Mouse (Mus musculus): ENCODE data around the gene Cnga1. TPM values are rescaled to one million over a fixed set of nuclear protein-coding genes. Genes with fewer than 3 reads are reported as not detected.
"Not testable (repeated sequence)": the region's sequence is repeated elsewhere in the genome, so short reads cannot be mapped to it uniquely, and the experiment has no call there.

The Cnga1 gene
- polyA plus RNA-seq, 1 experiment from 2014 or later = not detected

- Histone ChIP-seq H3K4me2 (ENCODE audit: low read depth, low read length) (peak overlapping the region; percentile 72), H3K4me3 (ENCODE audit: low read depth, low read length) (peak overlapping the region; percentile 43), H3K9ac (ENCODE audit: low read depth, low read length) (peak overlapping the region; percentile 52)
- H3K36me3 ChIP-seq (ENCODE audit: control insufficient read depth, insufficient read depth, low read length); H3K27me3 ChIP-seq (replicated peaks; ENCODE audit: control insufficient read depth, insufficient read depth, low read length); H3K27ac ChIP-seq (replicated peaks; ENCODE audit: low read depth, low read length); H3K9me3 ChIP-seq (ENCODE audit: control insufficient read depth, low read length); H3K4me1 ChIP-seq (ENCODE audit: control insufficient read depth, insufficient read depth, low read length); DNase-seq (ENCODE audit: low spot score): not testable (repeated sequence)
- WGBS = 2% methylated on average over 41 of the region's 73 CpGs
- ATAC-seq (ENCODE audit: low read depth) = peak; percentile 74
These were observed 63.7 kb downstream of the Cnga1 start for GRCm38 (mm10) chr5:72580088-72580969.

DNA sequence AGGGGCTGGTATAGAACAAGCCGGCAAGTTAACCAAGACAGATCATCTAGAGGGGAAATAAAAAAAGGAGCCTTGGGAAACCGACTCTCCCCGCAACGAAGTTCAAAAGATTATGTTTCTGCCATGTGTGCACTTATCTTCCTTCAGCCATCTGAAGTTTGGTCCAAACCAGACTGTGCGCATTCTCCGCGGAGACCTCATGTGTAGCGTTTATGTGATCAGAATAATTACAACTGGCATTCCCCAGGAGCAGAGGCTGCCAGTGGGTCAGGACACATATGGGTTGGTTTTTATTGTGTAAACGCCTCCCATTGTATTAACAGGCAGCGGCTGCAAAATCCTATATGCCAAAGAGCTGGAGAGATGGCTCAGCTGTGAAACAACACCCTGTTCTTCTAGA lies 64.5 kb downstream of the Cnga1 start:
- peak overlapping the region; percentile 72 for H3K4me2 ChIP-seq (ENCODE audit: low read depth, low read length)
- H3K36me3 ChIP-seq (ENCODE audit: control insufficient read depth, insufficient read depth, low read length); H3K27me3 ChIP-seq (replicated peaks; ENCODE audit: control insufficient read depth, insufficient read depth, low read length); H3K4me3 ChIP-seq (ENCODE audit: low read depth, low read length); H3K9me3 ChIP-seq (ENCODE audit: control insufficient read depth, low read length); H3K4me1 ChIP-seq (ENCODE audit: control insufficient read depth, insufficient read depth, low read length); H3K9ac ChIP-seq (ENCODE audit: low read depth, low read length); H3K27ac ChIP-seq (replicated peaks; ENCODE audit: low read depth, low read length): not testable (repeated sequence)
- WGBS = 36% methylated on average over 10 of the region's 10 CpGs
- DNase-seq (ENCODE audit: low spot score) = peak; percentile 65
- ATAC-seq (ENCODE audit: low read depth) = peak; percentile 69

- H3K36me3 ChIP-seq (ENCODE audit: control insufficient read depth, insufficient read depth, low read length) = no peaks in the 10 kb centered on the region
- WGBS = 79% methylated on average over 5 of the region's 5 CpGs
- H3K9me3 ChIP-seq (ENCODE audit: control insufficient read depth, low read length) = peaks cover 10% of the 10 kb centered on the region; the same call in 1 of the 2 replicates
- DNase-seq (ENCODE audit: low spot score) (no peak), ATAC-seq (ENCODE audit: low read depth) (no peak)
- no peak overlapping the region for H3K9ac ChIP-seq (ENCODE audit: low read depth, low read length)
- H3K27ac ChIP-seq (replicated peaks; ENCODE audit: low read depth, low read length) = no peak overlapping the region
- H3K4me3 ChIP-seq (ENCODE audit: low read depth, low read length) = no peak overlapping the region
- no peaks in the 10 kb centered on the region for H3K4me1 ChIP-seq (ENCODE audit: control insufficient read depth, insufficient read depth, low read length)
- no peak overlapping the region for H3K4me2 ChIP-seq (ENCODE audit: low read depth, low read length)
- H3K27me3 ChIP-seq (replicated peaks; ENCODE audit: control insufficient read depth, insufficient read depth, low read length) = no peaks in the 10 kb centered on the region
These were observed 78.5 kb downstream of the Cnga1 start for GRCm38 (mm10) chr5:72565621-72566020.

DNA sequence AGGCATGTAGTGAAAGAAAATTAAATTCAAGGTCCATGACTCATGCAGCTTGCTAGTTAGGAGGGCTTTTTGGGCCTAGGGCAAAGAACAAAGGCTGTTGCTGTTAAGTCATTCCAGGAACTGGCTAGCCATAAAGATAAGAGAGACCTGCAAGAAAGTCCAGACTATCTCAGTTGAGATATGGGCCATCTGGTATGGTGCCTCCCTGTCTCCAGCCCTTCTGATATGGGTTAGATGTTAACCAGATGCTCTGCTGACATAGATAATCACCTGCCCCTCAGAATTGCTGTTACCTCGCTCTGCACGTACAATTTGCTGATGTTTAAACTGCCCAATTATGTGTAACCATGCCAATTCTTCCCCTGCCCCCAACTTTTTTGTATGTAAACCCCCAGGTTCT lies 80.9 kb downstream of the Cnga1 start:
- not testable (repeated sequence) for H3K27ac ChIP-seq (replicated peaks; ENCODE audit: low read depth, low read length); H3K36me3 ChIP-seq (ENCODE audit: control insufficient read depth, insufficient read depth, low read length); ATAC-seq (ENCODE audit: low read depth); H3K27me3 ChIP-seq (replicated peaks; ENCODE audit: control insufficient read depth, insufficient read depth, low read length); DNase-seq (ENCODE audit: low spot score); H3K4me2 ChIP-seq (ENCODE audit: low read depth, low read length); H3K4me3 ChIP-seq (ENCODE audit: low read depth, low read length); H3K9me3 ChIP-seq (ENCODE audit: control insufficient read depth, low read length); H3K4me1 ChIP-seq (ENCODE audit: control insufficient read depth, insufficient read depth, low read length); H3K9ac ChIP-seq (ENCODE audit: low read depth, low read length)
- 86% methylated on average over 2 of the region's 2 CpGs for WGBS

GRCm38 (mm10) chr5:72560976-72561628 lies 83.0 kb downstream of the Cnga1 start:
- H3K4me2 ChIP-seq (ENCODE audit: low read depth, low read length) = no peak overlapping the region
- H3K36me3 ChIP-seq (ENCODE audit: control insufficient read depth, insufficient read depth, low read length) = 0 out of 2 replicates have a peak, but pooled peaks cover 3% of the 10 kb centered on the region
- 70% methylated on average over 3 of the region's 3 CpGs for WGBS
- 0 out of 2 replicates have a peak, but pooled peaks cover 6% of the 10 kb centered on the region for H3K4me1 ChIP-seq (ENCODE audit: control insufficient read depth, insufficient read depth, low read length)
- no peak for DNase-seq (ENCODE audit: low spot score)
- H3K27ac ChIP-seq (replicated peaks; ENCODE audit: low read depth, low read length) = no peak overlapping the region
- no peak overlapping the region for H3K9ac ChIP-seq (ENCODE audit: low read depth, low read length)
- no peaks in the 10 kb centered on the region for H3K27me3 ChIP-seq (replicated peaks; ENCODE audit: control insufficient read depth, insufficient read depth, low read length)
- H3K9me3 ChIP-seq (ENCODE audit: control insufficient read depth, low read length) = no peaks in the 10 kb centered on the region
- H3K4me3 ChIP-seq (ENCODE audit: low read depth, low read length) = no peak overlapping the region
- no peak for ATAC-seq (ENCODE audit: low read depth)

DNA sequence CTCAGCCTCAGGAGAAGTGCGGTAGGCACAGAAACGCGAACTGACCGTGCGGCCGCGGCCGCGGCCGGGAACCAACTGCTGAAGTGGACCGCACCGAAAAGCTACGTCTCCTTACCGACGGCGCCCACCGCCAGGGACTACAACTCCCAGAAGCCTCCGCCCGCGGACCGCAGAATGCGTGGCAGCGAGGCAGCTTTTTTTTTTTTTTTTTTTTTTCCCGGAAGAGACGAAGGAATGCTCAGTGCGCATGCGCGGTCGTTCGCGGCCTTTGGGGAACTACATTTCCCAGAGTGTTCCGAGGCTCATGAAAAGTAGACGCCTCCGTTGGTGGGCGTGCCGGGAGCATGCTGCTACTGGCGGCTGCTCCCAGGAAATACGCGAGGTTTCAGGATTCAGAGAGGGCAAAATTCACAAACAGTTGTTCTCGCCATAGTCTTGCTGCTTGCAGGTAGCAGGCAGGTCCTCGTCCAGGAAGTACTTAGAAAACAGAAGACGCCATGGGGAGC lies 84.5 kb downstream of the Cnga1 start, which contains the start of gene Nfxl1:
Gene Nfxl1 (minus strand): TSS at position 141 of the 506 bp plus-strand sequence.
- DNase-seq (ENCODE audit: low spot score) (peak; percentile 99), ATAC-seq (ENCODE audit: low read depth) (peak; percentile 96)
- peak within 1 kb of the TSS; percentile 90 for H3K9ac ChIP-seq (ENCODE audit: low read depth, low read length)
- peak within 1 kb of the TSS; percentile 58 for H3K27ac ChIP-seq (replicated peaks; ENCODE audit: low read depth, low read length)
- H3K4me2 ChIP-seq (ENCODE audit: low read depth, low read length) = peak within 1 kb of the TSS; percentile 69
- peaks cover 11% of the 10 kb centered on the region for H3K36me3 ChIP-seq (ENCODE audit: control insufficient read depth, insufficient read depth, low read length)
- under 1% methylated on average over 42 of the region's 42 CpGs for WGBS
- H3K9me3 ChIP-seq (ENCODE audit: control insufficient read depth, low read length) = no peaks in the 10 kb centered on the region
- H3K27me3 ChIP-seq (replicated peaks; ENCODE audit: control insufficient read depth, insufficient read depth, low read length) = no peaks in the 10 kb centered on the region
- peak within 1 kb of the TSS; percentile 93 for H3K4me3 ChIP-seq (ENCODE audit: low read depth, low read length)
- 0 out of 2 replicates have a peak, but pooled peaks cover 6% of the 10 kb centered on the region for H3K4me1 ChIP-seq (ENCODE audit: control insufficient read depth, insufficient read depth, low read length)

DNA sequence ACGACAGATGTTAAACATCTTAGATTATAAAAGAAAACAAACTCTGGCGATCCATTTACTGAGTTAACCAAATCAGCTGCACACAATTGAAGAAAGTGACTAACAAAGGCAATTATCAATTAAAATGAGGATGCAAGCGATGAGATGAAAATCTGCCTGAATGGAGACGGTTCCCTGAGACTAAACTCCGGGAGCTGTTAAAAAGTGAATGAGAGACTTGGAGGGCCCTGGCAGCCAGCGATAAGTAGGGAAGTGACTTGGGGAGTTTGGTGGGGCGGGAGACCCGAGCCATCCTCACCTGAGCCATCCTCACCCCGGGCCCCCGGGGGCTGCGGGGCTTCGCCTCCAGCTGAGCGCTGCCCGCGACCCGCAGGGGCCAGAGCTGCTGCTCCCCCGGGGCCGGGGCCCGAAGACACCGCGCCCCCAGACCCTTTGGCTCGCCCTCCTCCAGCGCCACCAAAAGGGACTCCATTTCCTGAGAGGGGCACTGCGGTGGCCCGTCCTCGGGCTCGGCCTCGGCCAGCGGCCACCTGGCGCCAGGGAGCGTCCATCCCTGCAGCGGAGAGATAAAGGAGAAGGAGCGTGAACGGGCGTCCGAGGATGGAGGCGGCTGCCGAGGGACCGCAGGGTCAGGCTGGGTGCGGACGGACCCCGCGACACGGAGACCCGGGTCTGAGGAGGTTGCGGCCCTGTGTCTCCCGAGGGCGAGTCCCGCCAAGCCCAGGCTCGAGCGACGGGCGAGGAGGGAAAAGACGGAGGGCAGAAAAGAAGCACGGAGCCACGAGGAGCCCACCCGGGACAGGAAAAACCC lies 85.2 kb downstream of the Cnga1 start:
- H3K4me1 ChIP-seq (ENCODE audit: control insufficient read depth, insufficient read depth, low read length) = 0 out of 2 replicates have a peak, but pooled peaks cover 6% of the 10 kb centered on the region
- H3K4me2 ChIP-seq (ENCODE audit: low read depth, low read length) = peak overlapping the region; percentile 69
- peaks cover 15% of the 10 kb centered on the region for H3K36me3 ChIP-seq (ENCODE audit: control insufficient read depth, insufficient read depth, low read length)
- ATAC-seq (ENCODE audit: low read depth) = peak; percentile 72
- DNase-seq (ENCODE audit: low spot score) = peak; percentile 17
- peak overlapping the region; percentile 58; the same call in 1 of the 2 replicates for H3K27ac ChIP-seq (replicated peaks; ENCODE audit: low read depth, low read length)
- H3K27me3 ChIP-seq (replicated peaks; ENCODE audit: control insufficient read depth, insufficient read depth, low read length) = no peaks in the 10 kb centered on the region
- under 1% methylated on average over 42 of the region's 57 CpGs for whole genome bisulfite sequencing
- no peaks in the 10 kb centered on the region for H3K9me3 ChIP-seq (ENCODE audit: control insufficient read depth, low read length)
- H3K9ac ChIP-seq (ENCODE audit: low read depth, low read length) = peak overlapping the region; percentile 90
- peak overlapping the region; percentile 93 for H3K4me3 ChIP-seq (ENCODE audit: low read depth, low read length)

GRCm38 (mm10) chr5:72556245-72556644 lies 87.8 kb downstream of the Cnga1 start:
- Histone ChIP-seq H3K4me2 (ENCODE audit: low read depth, low read length) (no peak overlapping the region), H3K27ac (replicated peaks; ENCODE audit: low read depth, low read length) (no peak overlapping the region), H3K4me3 (ENCODE audit: low read depth, low read length) (no peak overlapping the region), H3K9ac (ENCODE audit: low read depth, low read length) (no peak overlapping the region), H3K9me3 (ENCODE audit: control insufficient read depth, low read length) (no peaks in the 10 kb centered on the region), H3K36me3 (ENCODE audit: control insufficient read depth, insufficient read depth, low read length) (peaks cover 29% of the 10 kb centered on the region), H3K4me1 (ENCODE audit: control insufficient read depth, insufficient read depth, low read length) (0 out of 2 replicates have a peak, but pooled peaks cover 6% of the 10 kb centered on the region), H3K27me3 (replicated peaks; ENCODE audit: control insufficient read depth, insufficient read depth, low read length) (no peaks in the 10 kb centered on the region)
- 71% methylated on average over 3 of the region's 3 CpGs for WGBS
- DNase-seq (ENCODE audit: low spot score) (no peak), ATAC-seq (ENCODE audit: low read depth) (no peak)
